Mouse (Mus musculus) erythroblast, embryonic 14.5 days (primary cell): ENCODE measurements around the gene Prkcg.

Source experiments
- GATA1 ChIP-seq: IDR thresholded peaks from 2 replicates; pipeline ENCODE4 v1.6.1; 2012; ENCODE audit warnings: low read length, inconsistent platforms, mixed read lengths
- TAL1 ChIP-seq: IDR thresholded peaks from 3 replicates; pipeline ENCODE4 v1.6.1; 2012; ENCODE audit warnings: low read length, inconsistent platforms, mixed read lengths

DNA sequence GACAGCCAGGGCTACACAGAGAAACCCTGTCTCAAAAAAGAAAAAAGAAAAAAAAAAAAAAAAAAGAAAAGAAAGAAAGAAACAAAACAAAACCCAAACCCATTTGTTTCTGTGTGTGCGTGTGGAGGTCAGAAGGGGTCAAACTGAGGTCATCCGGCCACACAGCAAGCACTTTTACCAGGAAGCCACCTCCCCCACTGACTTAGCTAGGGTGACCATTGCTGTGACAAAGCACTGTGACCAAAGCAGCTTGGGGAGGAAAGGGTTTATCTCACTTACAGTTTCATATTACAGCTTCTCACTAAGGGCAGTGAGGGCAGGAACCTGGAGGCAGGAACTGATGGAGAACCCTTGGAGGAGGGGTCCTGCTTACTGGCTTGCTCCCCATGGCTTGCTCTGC is 83.4 kb downstream of the Prkcg start:
- TF ChIP-seq TAL1 (no peak), GATA1 (no peak)
